Mouse (Mus musculus): ENCODE data around the gene Krt78. TPM values are rescaled to one million over a fixed set of nuclear protein-coding genes. Genes with fewer than 3 reads are reported as not detected.
"Not testable (repeated sequence)": the region's sequence is repeated elsewhere in the genome, so short reads cannot be mapped to it uniquely, and the experiment has no call there.

The Krt78 gene
- polyA plus RNA-seq (2016; fragmentation: Nextera tagmentation; extraction: Ambion mirVana): not detected in 2 replicates

GRCm38 (mm10) chr15:101954187-101954586 is at the start of gene Krt78:
Gene Krt78 (minus strand): TSS chr15:101954287.
- WGBS: 85% methylated on average over 9 of the region's 9 CpGs
- H3K27ac ChIP-seq (replicated peaks): no peak within 1 kb of the TSS
- no peak for DNase-seq (ENCODE audit: low spot score)
- H3K27me3 ChIP-seq (ENCODE audit: low read depth, poor library complexity, severe bottlenecking): no peaks in the 10 kb centered on the region
- H3K4me3 ChIP-seq: no peak within 1 kb of the TSS
- H3K36me3 ChIP-seq: no peaks in the 10 kb centered on the region
- H3K4me1 ChIP-seq: no peaks in the 10 kb centered on the region
- H3K9me3 ChIP-seq (replicated peaks): no peaks in the 10 kb centered on the region

GRCm38 (mm10) chr15:102003516-102003915 is 49.4 kb upstream of the Krt78 start:
- no peaks in the 10 kb centered on the region for H3K9me3 ChIP-seq (replicated peaks)
- H3K4me3 ChIP-seq: peak overlapping the region; percentile 49
- 9% methylated on average over 12 of the region's 12 CpGs for WGBS
- peaks cover 30% of the 10 kb centered on the region for H3K4me1 ChIP-seq
- peaks cover 89% of the 10 kb centered on the region for H3K27me3 ChIP-seq (ENCODE audit: low read depth, poor library complexity, severe bottlenecking)
- no peaks in the 10 kb centered on the region for H3K36me3 ChIP-seq
- H3K27ac ChIP-seq (replicated peaks): peak overlapping the region; percentile 47; the same call in 1 of the 2 replicates
- DNase-seq (ENCODE audit: low spot score): no peak

- Histone ChIP-seq H3K27ac (replicated peaks) (peak overlapping the region; percentile 47; the same call in 1 of the 2 replicates), H3K27me3 (ENCODE audit: low read depth, poor library complexity, severe bottlenecking) (peaks cover 82% of the 10 kb centered on the region), H3K4me1 (peaks cover 27% of the 10 kb centered on the region), H3K4me3 (peak overlapping the region; percentile 49), H3K9me3 (replicated peaks) (no peaks in the 10 kb centered on the region), H3K36me3 (no peaks in the 10 kb centered on the region)
- WGBS: 3% methylated on average over 34 of the region's 34 CpGs
- DNase-seq (ENCODE audit: low spot score): peak; percentile 80
Measured at GRCm38 (mm10) chr15:102002646-102003488, 48.8 kb upstream of the Krt78 start.

GRCm38 (mm10) chr15:101999676-102000335 is 45.7 kb upstream of the Krt78 start:
- no peak for DNase-seq (ENCODE audit: low spot score)
- Histone ChIP-seq H3K4me3 (no peak overlapping the region), H3K27ac (replicated peaks) (no peak overlapping the region), H3K27me3 (ENCODE audit: low read depth, poor library complexity, severe bottlenecking) (peaks cover 59% of the 10 kb centered on the region), H3K36me3 (no peaks in the 10 kb centered on the region), H3K9me3 (replicated peaks) (0 out of 2 replicates have a peak, but pooled peaks cover 6% of the 10 kb centered on the region), H3K4me1 (peaks cover 20% of the 10 kb centered on the region)
- WGBS: 92% methylated on average over 11 of the region's 11 CpGs

GRCm38 (mm10) chr15:101999156-101999555 is 45.1 kb upstream of the Krt78 start:
- Histone ChIP-seq H3K4me1 (peaks cover 20% of the 10 kb centered on the region), H3K9me3 (replicated peaks) (0 out of 2 replicates have a peak, but pooled peaks cover 6% of the 10 kb centered on the region), H3K27me3 (ENCODE audit: low read depth, poor library complexity, severe bottlenecking) (peaks cover 56% of the 10 kb centered on the region), H3K4me3 (no peak overlapping the region), H3K36me3 (no peaks in the 10 kb centered on the region), H3K27ac (replicated peaks) (no peak overlapping the region)
- WGBS: 93% methylated on average over 11 of the region's 11 CpGs
- DNase-seq (ENCODE audit: low spot score): no peak

GRCm38 (mm10) chr15:101996450-101997078 is 42.5 kb upstream of the Krt78 start:
- peaks cover 51% of the 10 kb centered on the region for H3K27me3 ChIP-seq (ENCODE audit: low read depth, poor library complexity, severe bottlenecking)
- not testable (repeated sequence) for H3K4me1 ChIP-seq; DNase-seq (ENCODE audit: low spot score); H3K27ac ChIP-seq (replicated peaks); H3K36me3 ChIP-seq; H3K9me3 ChIP-seq (replicated peaks); H3K4me3 ChIP-seq
- 88% methylated on average over 11 of the region's 11 CpGs for WGBS

- Histone ChIP-seq H3K4me1 (no peaks in the 10 kb centered on the region), H3K27ac (replicated peaks) (no peak overlapping the region; the same call in 1 of the 2 replicates), H3K36me3 (no peaks in the 10 kb centered on the region), H3K9me3 (replicated peaks) (0 out of 2 replicates have a peak, but pooled peaks cover 6% of the 10 kb centered on the region), H3K27me3 (ENCODE audit: low read depth, poor library complexity, severe bottlenecking) (peaks cover 50% of the 10 kb centered on the region), H3K4me3 (no peak overlapping the region)
- no peak for DNase-seq (ENCODE audit: low spot score)
- 88% methylated on average over 4 of the region's 4 CpGs for WGBS
Measured at GRCm38 (mm10) chr15:101995484-101996236, 41.6 kb upstream of the Krt78 start.

GRCm38 (mm10) chr15:101994365-101994764 is 40.3 kb upstream of the Krt78 start:
- Histone ChIP-seq H3K4me3 (no peak overlapping the region), H3K36me3 (no peaks in the 10 kb centered on the region), H3K27ac (replicated peaks) (no peak overlapping the region), H3K9me3 (replicated peaks) (0 out of 2 replicates have a peak, but pooled peaks cover 6% of the 10 kb centered on the region), H3K4me1 (no peaks in the 10 kb centered on the region), H3K27me3 (ENCODE audit: low read depth, poor library complexity, severe bottlenecking) (peaks cover 43% of the 10 kb centered on the region)
- DNase-seq (ENCODE audit: low spot score): no peak
- 88% methylated on average over 6 of the region's 6 CpGs for WGBS

GRCm38 (mm10) chr15:101990946-101991345 is 36.9 kb upstream of the Krt78 start:
- no peaks in the 10 kb centered on the region for H3K36me3 ChIP-seq
- no peak overlapping the region for H3K27ac ChIP-seq (replicated peaks)
- no peak for DNase-seq (ENCODE audit: low spot score)
- H3K9me3 ChIP-seq (replicated peaks): 0 out of 2 replicates have a peak, but pooled peaks cover 5% of the 10 kb centered on the region
- WGBS: 90% methylated on average over 6 of the region's 6 CpGs
- peaks cover 3% of the 10 kb centered on the region; the same call in 1 of the 2 replicates for H3K4me1 ChIP-seq
- H3K27me3 ChIP-seq (ENCODE audit: low read depth, poor library complexity, severe bottlenecking): peaks cover 33% of the 10 kb centered on the region
- H3K4me3 ChIP-seq: no peak overlapping the region

- peaks cover 15% of the 10 kb centered on the region for H3K4me1 ChIP-seq
- no peak overlapping the region for H3K27ac ChIP-seq (replicated peaks)
- DNase-seq (ENCODE audit: low spot score): no peak
- H3K9me3 ChIP-seq (replicated peaks): no peaks in the 10 kb centered on the region
- no peak overlapping the region for H3K4me3 ChIP-seq
- H3K36me3 ChIP-seq: no peaks in the 10 kb centered on the region
- 65% methylated on average over 8 of the region's 8 CpGs for WGBS
- H3K27me3 ChIP-seq (ENCODE audit: low read depth, poor library complexity, severe bottlenecking): peaks cover 25% of the 10 kb centered on the region
Measured at GRCm38 (mm10) chr15:101988714-101989113, 34.6 kb upstream of the Krt78 start.

GRCm38 (mm10) chr15:101988119-101988518 is 34.0 kb upstream of the Krt78 start:
- no peak overlapping the region for H3K4me3 ChIP-seq
- DNase-seq (ENCODE audit: low spot score): peak; percentile 86
- H3K27ac ChIP-seq (replicated peaks): no peak overlapping the region
- H3K4me1 ChIP-seq: peaks cover 20% of the 10 kb centered on the region
- H3K9me3 ChIP-seq (replicated peaks): no peaks in the 10 kb centered on the region
- peaks cover 22% of the 10 kb centered on the region for H3K27me3 ChIP-seq (ENCODE audit: low read depth, poor library complexity, severe bottlenecking)
- H3K36me3 ChIP-seq: no peaks in the 10 kb centered on the region
- WGBS: 0% methylated on average over 10 of the region's 10 CpGs

GRCm38 (mm10) chr15:101984746-101985145 is 30.7 kb upstream of the Krt78 start:
- Histone ChIP-seq H3K4me1 (peaks cover 20% of the 10 kb centered on the region), H3K9me3 (replicated peaks) (no peaks in the 10 kb centered on the region), H3K27ac (replicated peaks) (peak overlapping the region; percentile 50), H3K27me3 (ENCODE audit: low read depth, poor library complexity, severe bottlenecking) (no peaks in the 10 kb centered on the region; the same call in 1 of the 2 replicates), H3K36me3 (no peaks in the 10 kb centered on the region), H3K4me3 (peak overlapping the region; percentile 20; the same call in 1 of the 2 replicates)
- no peak for DNase-seq (ENCODE audit: low spot score)
- WGBS: 29% methylated on average over 6 of the region's 6 CpGs
